Mouse (Mus musculus) C2C12 (cell line): ENCODE data around the gene Prr12. TPM values are rescaled to one million over a fixed set of nuclear protein-coding genes. Genes with fewer than 3 reads are reported as not detected.

Source experiments
- H3K27me3 ChIP-seq: one replicate; pipeline ENCODE4 v1.6.1; 2011; ENCODE audit not compliant: control insufficient read depth, insufficient read depth, insufficient read length
- H3K36me3 ChIP-seq: one replicate; pipeline ENCODE4 v1.6.1; 2011; ENCODE audit not compliant: control insufficient read depth, insufficient read depth
- H3K4me3 ChIP-seq: one replicate; pipeline ENCODE4 v1.5.1; 2011; ENCODE audit warnings: mild to moderate bottlenecking, control low read depth; ENCODE audit not compliant: poor library complexity, insufficient read depth, severe bottlenecking
- H3K79me2 ChIP-seq: one replicate; pipeline ENCODE4 v1.6.1; 2011; ENCODE audit not compliant: control insufficient read depth, insufficient read depth
- H3K79me3 ChIP-seq: one replicate; pipeline ENCODE4 v1.6.1; 2011; ENCODE audit warnings: low read depth, control low read depth
- H3ac ChIP-seq: one replicate; pipeline ENCODE3; 2011; ENCODE audit warnings: low read depth; ENCODE audit not compliant: control insufficient read depth, insufficient read length
- CEBPB ChIP-seq: IDR thresholded peaks from one replicate; pipeline ENCODE4 v1.6.1; 2011; ENCODE audit warnings: low read depth, mild to moderate bottlenecking, control low read depth, moderate library complexity
- CTCF ChIP-seq: IDR thresholded peaks from one replicate; pipeline ENCODE4 v1.5.1; 2011; ENCODE audit not compliant: control insufficient read depth, insufficient read depth, insufficient read length
- FOSL1 ChIP-seq: IDR thresholded peaks from one replicate; pipeline ENCODE4 v1.8.0; 2011; ENCODE audit warnings: mild to moderate bottlenecking, low read length; ENCODE audit not compliant: poor library complexity, insufficient read depth, severe bottlenecking
- MAX ChIP-seq: IDR thresholded peaks from one replicate; pipeline ENCODE4 v1.6.1; 2011; ENCODE audit warnings: mild to moderate bottlenecking, control low read depth
- MYOD1 ChIP-seq: IDR thresholded peaks from one replicate; pipeline ENCODE4 v1.6.1; 2011; ENCODE audit warnings: low read depth; ENCODE audit not compliant: control insufficient read depth, insufficient read length
- MYOG ChIP-seq: IDR thresholded peaks from one replicate; pipeline ENCODE4 v1.6.1; 2011; ENCODE audit not compliant: control insufficient read depth, insufficient read length; ENCODE audit errors: extremely low read depth
- USF1 ChIP-seq: IDR thresholded peaks from one replicate; pipeline ENCODE4 v1.6.1; 2011; ENCODE audit warnings: low read depth, mild to moderate bottlenecking, control low read depth, moderate library complexity
- polyA plus RNA-seq: library from polyadenylated mRNA; unstranded; fragments of >200 nt; fragmentation: generic; extraction: Trizol; gene quantifications from one replicate; pipeline ENCODE4 v1.2.1, GENCODE M21; 2012; ENCODE audit warnings: missing spikeins

Prr12 gene
- polyA plus RNA-seq, 1 experiment: 14.2 TPM

- Histone ChIP-seq H3K27me3 (no peaks in the 10 kb centered on the region), H3K79me2 (peaks cover 72% of the 10 kb centered on the region), H3K36me3 (peaks cover 21% of the 10 kb centered on the region), H3ac (peak overlapping the region; percentile 85), H3K4me3 (peak overlapping the region; percentile 48), H3K79me3 (peaks cover 37% of the 10 kb centered on the region)
- TF ChIP-seq MYOG: no peak
- no peak for TF ChIP-seq USF1
- TF ChIP-seq MYOD1: no peak
- peak; percentile 54 for TF ChIP-seq MAX
Measured at GRCm38 (mm10) chr7:44986879-44987718, 65.6 kb downstream of the Prr12 start.

GRCm38 (mm10) chr7:44986192-44986878, 66.3 kb downstream of the Prr12 start, which contains the start of gene Prmt1:
Gene Prmt1, minus strand, starts transcription at chr7:44986568.
- Histone ChIP-seq H3K79me2 (peaks cover 80% of the 10 kb centered on the region), H3K27me3 (no peaks in the 10 kb centered on the region), H3ac (peak within 1 kb of the TSS; percentile 85), H3K36me3 (peaks cover 29% of the 10 kb centered on the region), H3K4me3 (peak within 1 kb of the TSS; percentile 97), H3K79me3 (peaks cover 44% of the 10 kb centered on the region)
- peak; percentile 4 for TF ChIP-seq MAX
- TF ChIP-seq USF1: peak; percentile 2
- TF ChIP-seq MYOG: no peak

- Histone ChIP-seq H3K4me3 (peak overlapping the region; percentile 97), H3K36me3 (peaks cover 30% of the 10 kb centered on the region), H3ac (peak overlapping the region; percentile 83), H3K79me2 (peaks cover 86% of the 10 kb centered on the region), H3K27me3 (no peaks in the 10 kb centered on the region), H3K79me3 (peaks cover 47% of the 10 kb centered on the region)
- TF ChIP-seq MYOD1 (no peak), CEBPB (no peak), USF1 (peak; percentile 0), MAX (peak; percentile 40), CTCF (peak; percentile 38), MYOG (no peak), FOSL1 (no peak)
Measured at GRCm38 (mm10) chr7:44985595-44986191, 67.0 kb downstream of the Prr12 start.

GRCm38 (mm10) chr7:44984833-44985164, 67.9 kb downstream of the Prr12 start:
- peak overlapping the region; percentile 24 for H3ac ChIP-seq

GRCm38 (mm10) chr7:44983944-44984832, 68.5 kb downstream of the Prr12 start:
- TF ChIP-seq CEBPB: no peak
- TF ChIP-seq MYOD1: peak; percentile 80
- Histone ChIP-seq H3K4me3 (peak overlapping the region; percentile 97), H3ac (peak overlapping the region; percentile 30), H3K36me3 (peaks cover 41% of the 10 kb centered on the region), H3K27me3 (no peaks in the 10 kb centered on the region), H3K79me2 (peaks cover 88% of the 10 kb centered on the region), H3K79me3 (peaks cover 47% of the 10 kb centered on the region)

More at GRCm38 (mm10) chr7:44984833-44985164, 67.9 kb downstream of the Prr12 start:
- Histone ChIP-seq H3K4me3 (peak overlapping the region; percentile 97), H3K36me3 (peaks cover 35% of the 10 kb centered on the region), H3K27me3 (no peaks in the 10 kb centered on the region), H3K79me3 (peaks cover 47% of the 10 kb centered on the region), H3K79me2 (peaks cover 92% of the 10 kb centered on the region)
- TF ChIP-seq FOSL1 (no peak), MYOD1 (no peak), MAX (no peak), USF1 (no peak), MYOG (no peak), CTCF (no peak), CEBPB (no peak)
